Mouse (Mus musculus) CD4-positive helper T cell, adult 2 months (primary cell): ENCODE data around the gene Spem2.

Source experiments
- DNase-seq: peaks from one replicate; pipeline ENCODE4 v3.0.0-alpha.2; 2012; ENCODE audit warnings: low read depth, missing footprints, low spot score

Gene Spem2

GRCm38 (mm10) chr11:69799394-69800137 is 18.7 kb downstream of the Spem2 start:
- DNase-seq, result no peak

DNA sequence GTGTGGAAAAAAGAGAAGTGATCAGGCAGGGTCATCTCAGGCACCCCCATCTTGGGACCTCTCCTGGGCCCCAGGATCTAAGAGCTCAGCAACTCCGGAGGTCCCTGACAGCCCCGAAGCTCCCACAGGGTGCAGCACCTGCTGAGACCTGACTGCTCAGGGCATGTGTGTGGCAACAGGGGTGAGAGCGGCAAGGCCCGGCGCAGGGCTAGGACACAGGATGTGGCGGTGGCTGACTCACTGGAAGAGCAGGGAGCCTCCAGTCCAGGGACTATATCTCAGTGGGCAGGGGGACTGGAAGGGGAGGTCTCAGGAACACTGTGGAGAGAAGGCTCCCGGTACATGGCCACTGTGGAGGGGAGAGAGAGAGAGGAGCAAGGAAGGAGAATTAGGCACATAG is 20.3 kb downstream of the Spem2 start:
- DNase-seq, result no peak

GRCm38 (mm10) chr11:69795983-69796435 is 22.3 kb downstream of the Spem2 start:
- no peak for DNase-seq

DNA sequence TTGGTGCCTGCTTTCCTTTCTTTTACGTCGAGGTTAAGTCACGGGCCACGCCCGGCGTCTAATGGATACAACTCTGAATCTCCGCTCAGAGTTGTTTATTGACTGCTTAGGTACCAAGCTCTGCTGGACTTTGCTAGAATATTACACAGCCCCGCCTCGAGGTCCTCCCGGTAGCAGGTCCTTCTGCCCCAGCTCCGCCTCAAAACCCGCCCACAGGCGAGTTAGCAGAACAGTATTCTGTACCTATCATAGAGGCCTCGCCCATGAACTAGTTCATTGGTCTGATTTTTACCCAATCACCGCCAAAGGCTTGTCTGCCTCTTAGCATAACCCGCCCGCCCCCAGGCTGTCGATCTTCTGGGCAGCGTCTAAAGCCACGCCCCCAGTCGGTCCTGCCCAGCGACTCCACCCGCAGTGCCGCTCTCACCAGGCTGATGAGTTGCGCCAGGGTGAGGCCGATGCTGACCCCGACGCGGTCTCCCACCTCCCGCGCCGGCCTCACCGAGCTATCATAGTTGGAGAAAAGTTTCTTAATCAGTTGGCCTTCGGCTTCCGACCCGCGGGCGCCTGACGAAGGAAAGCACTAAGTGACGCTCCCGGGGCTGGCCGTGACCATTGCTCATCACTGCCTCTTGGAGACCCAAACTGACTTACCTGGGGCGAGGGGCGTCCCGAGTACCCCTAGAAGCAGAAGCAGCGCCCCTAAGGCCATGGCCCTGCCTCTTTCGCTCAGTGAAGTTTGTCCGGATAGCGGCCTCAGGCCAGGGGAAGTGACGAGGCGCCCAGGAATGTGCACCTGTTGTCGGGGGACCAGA is 22.9 kb downstream of the Spem2 start, which contains the start of gene Chrnb1:
Gene Chrnb1, minus strand, starts transcription at position 776 of the 815 bp plus-strand sequence.
- peak; percentile 95 for DNase-seq

- DNase-seq, result no peak
Observed at GRCm38 (mm10) chr11:69793429-69793828, 24.8 kb downstream of the Spem2 start.

- DNase-seq, result no peak
Observed at GRCm38 (mm10) chr11:69791420-69791819, 26.8 kb downstream of the Spem2 start.

DNA sequence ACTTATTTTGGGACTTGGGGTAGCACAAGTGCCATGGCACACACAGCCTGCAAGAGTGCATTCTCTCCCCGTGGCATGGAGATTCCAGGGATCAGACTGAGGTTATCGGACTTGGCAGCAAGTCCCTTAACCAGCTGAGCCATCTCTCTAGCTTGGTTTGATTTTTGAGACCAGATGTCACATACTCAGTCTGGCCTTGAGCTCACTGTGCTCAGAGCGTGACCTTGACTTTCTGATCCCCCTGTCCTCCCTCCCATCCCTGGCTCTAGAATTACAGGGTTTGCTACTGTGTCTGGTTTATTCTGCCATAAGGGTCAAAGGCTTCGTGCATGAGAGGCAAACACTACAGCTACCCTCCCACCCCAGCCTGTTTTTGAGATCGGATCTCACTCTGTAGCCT is 28.8 kb downstream of the Spem2 start:
- DNase-seq, result no peak

DNA sequence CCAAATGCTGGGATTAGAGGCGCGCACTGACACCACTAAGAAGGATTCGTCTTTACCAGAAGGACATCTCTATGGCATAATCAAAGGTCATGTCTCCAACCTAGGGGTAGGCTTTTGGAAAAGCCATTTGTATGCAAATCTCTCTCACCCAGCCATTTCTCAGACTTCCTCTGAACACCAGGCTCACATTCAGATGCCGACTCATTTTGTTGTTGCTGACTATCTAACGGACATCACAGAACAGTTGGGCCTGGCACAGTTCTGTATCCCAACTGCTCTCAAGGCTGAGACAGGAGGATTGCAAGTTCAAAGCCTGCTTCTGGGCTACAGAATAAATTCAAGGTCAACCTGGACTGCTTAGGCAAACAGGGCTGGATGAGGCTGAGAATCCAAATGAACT is 31.0 kb downstream of the Spem2 start:
- no peak for DNase-seq

GRCm38 (mm10) chr11:69784793-69785272 is 33.4 kb downstream of the Spem2 start:
- no peak for DNase-seq

GRCm38 (mm10) chr11:69781828-69782227 is 36.4 kb downstream of the Spem2 start:
- no peak for DNase-seq

DNA sequence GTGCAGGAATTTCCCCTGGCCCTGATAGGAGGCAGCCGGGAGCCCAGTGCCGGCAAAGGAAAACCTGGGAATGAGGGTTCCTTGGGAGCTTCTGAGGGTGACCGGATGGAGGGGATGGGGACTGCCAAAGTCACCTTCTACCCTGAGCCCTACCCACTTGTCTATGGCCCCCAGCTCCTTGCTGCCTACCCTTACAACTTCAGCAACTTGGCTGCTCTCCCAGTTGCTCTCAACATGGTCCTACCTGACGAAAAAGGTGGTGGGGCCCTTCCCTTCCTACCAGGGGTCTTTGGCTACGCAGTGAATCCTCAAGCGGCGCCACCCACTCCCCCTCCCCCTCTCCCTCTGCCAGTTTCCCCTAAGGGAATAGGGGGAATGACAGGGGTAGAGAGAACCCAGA is 39.3 kb downstream of the Spem2 start:
- DNase-seq, result no peak

- no peak for DNase-seq
Observed at GRCm38 (mm10) chr11:69778258-69778982, 39.8 kb downstream of the Spem2 start.

DNA sequence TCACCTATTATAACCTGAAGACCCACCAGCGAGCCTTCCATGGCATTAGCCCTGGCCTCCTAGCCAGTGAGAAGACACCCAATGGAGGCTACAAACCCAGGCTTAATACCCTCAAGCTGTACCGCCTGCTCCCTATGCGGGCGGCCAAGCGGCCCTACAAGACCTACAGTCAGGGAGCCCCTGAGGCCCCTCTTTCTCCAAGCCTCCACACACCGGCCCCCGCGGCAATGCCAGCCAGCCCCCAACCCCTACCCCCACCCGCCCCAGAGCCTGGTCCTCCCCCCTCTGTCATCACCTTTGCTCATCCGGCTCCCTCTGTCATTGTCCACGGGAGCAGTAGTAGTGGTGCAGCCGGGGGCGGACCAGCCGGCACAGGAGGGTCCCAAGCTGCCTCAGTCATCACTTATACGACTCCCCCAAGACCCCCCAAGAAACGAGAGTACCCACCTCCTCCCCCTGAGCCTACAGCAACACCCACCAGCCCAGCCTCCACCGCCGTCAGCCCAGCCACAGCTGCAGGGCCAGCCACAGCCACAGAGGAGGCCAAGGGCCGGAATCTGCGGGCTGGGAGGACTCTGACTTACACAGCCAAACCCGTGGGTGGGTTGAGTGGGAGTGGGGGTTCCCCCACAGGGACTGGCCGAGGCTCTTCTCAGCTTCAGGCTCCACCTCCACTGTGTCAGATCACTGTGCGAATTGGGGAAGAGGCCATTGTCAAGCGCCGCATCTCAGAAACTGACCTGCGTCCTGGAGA is 40.6 kb downstream of the Spem2 start:
- DNase-seq, result no peak

DNA sequence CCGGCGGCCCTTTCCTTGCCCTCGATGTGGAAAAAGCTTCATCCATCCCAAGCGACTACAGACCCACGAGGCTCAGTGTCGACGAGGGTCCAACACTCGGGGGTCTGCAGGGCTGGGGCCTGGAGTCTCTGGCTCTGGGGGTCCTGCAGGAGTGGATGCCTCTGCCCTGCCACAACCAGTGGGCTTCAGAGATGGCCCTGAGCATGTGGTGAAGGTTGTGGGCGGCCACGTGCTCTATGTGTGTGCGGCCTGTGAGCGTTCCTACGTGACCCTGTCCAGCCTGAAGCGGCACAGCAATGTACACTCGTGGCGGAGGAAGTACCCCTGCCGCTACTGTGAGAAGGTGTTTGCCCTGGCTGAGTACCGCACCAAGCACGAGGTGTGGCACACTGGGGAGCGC is 41.8 kb downstream of the Spem2 start:
- no peak for DNase-seq

GRCm38 (mm10) chr11:69775716-69776115 is 42.5 kb downstream of the Spem2 start:
- DNase-seq, result no peak

DNA sequence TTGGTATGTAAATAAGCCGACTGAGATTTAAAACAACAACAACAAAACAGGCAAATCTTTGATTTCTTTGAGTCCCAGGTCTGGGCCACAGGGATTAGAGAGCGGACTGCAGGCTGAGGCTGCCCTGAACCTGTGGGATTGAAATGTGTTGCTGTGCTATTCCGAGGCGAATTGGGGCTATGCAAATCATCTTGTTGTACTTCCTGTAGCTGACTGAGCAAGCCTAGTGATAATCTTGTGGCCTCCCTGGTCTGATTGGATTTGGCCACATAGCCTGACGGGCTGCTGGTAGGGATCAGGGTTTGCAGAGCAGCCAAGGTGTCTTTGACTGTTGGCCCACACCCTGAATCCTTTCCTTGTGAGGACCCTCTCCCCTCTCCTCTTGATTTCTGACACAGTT is 43.3 kb downstream of the Spem2 start:
- DNase-seq, result no peak

DNA sequence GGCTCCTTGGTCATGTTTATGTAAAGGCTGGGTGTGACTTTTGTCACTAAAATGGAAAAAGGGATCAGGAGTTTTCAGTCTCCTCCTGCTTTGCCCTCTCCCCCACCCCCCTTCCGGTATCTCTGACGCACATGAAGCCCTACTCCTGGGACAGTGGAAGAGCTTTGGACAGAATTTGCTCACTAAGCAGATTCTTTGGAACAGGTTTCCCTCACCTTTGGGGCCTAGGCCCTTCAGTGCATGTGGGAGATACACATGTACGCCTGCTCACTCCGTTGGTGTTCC is 50.7 kb downstream of the Spem2 start:
- no peak for DNase-seq

- no peak for DNase-seq
Observed at GRCm38 (mm10) chr11:69766872-69767624, 51.2 kb downstream of the Spem2 start.
